Mouse (Mus musculus) forebrain, embryonic 11.5 days (tissue): Measurements from ENCODE around the gene Trap1. TPM values are rescaled to one million over a fixed set of nuclear protein-coding genes. Genes with fewer than 3 reads are reported as not detected.
"Not testable (repeated sequence)": the region's sequence is repeated elsewhere in the genome, so short reads cannot be mapped to it uniquely, and the experiment has no call there.

Experiments used
- ATAC-seq: fragments of 200-750 bp; cut with Nextera tagmentation; replicated peaks from 2 replicates; pipeline ENCODE4 v1.8.0; 2017; ENCODE audit warnings: moderate TSS enrichment; ENCODE audit not compliant: low FRiP score
- DNase-seq: peaks from one replicate; pipeline ENCODE4 v3.0.0-alpha.2; 2017; ENCODE audit warnings: low spot score
- H3K27ac ChIP-seq: fragments of 300-500 bp; sonication (generic); 2 replicates; pipeline ENCODE4 v1.5.1; 2014; ENCODE audit warnings: low read depth, low read length
- H3K27me3 ChIP-seq: fragments of 300-500 bp; sonication (generic); 2 replicates; pipeline ENCODE4 v1.6.1; 2014; ENCODE audit warnings: mild to moderate bottlenecking, low read length, mixed read lengths; ENCODE audit not compliant: control insufficient read depth, insufficient read depth
- H3K36me3 ChIP-seq: fragments of 300-500 bp; sonication (generic); 2 replicates; pipeline ENCODE4 v1.6.1; 2014; ENCODE audit warnings: mild to moderate bottlenecking, low read length, moderate library complexity, mixed read lengths; ENCODE audit not compliant: control insufficient read depth, insufficient read depth
- H3K4me1 ChIP-seq: fragments of 300-500 bp; sonication (generic); replicated peaks from 2 replicates; pipeline ENCODE4 v1.6.1; 2014; ENCODE audit warnings: low read length, mixed read lengths; ENCODE audit not compliant: control insufficient read depth, insufficient read depth
- H3K4me2 ChIP-seq: fragments of 300-500 bp; sonication (generic); 2 replicates; pipeline ENCODE4 v1.6.1; 2014; ENCODE audit warnings: low read depth, mild to moderate bottlenecking, low read length, moderate library complexity, mixed read lengths; ENCODE audit not compliant: severe bottlenecking
- H3K4me3 ChIP-seq: fragments of 300-500 bp; sonication (generic); 2 replicates; pipeline ENCODE4 v1.5.1; 2014; ENCODE audit warnings: low read depth, low read length
- H3K9ac ChIP-seq: fragments of 300-500 bp; sonication (generic); 2 replicates; pipeline ENCODE4 v1.6.1; 2014; ENCODE audit warnings: low read length
- H3K9me3 ChIP-seq: fragments of 300-500 bp; sonication (generic); 2 replicates; pipeline ENCODE4 v1.6.1; 2016; ENCODE audit warnings: low read length, mixed read lengths; ENCODE audit not compliant: control insufficient read depth
- WGBS: fragments of 180-500 bp; shearing (Covaris S2); extraction: QIAGEN DNeasy Blood & Tissue Kit; methylation state at CpG from one replicate; pipeline ENCODE4 v1.1.7; 2014; 5-methylcytosine and 5-hydroxymethylcytosine counted together
- polyA plus RNA-seq: library from polyadenylated mRNA; unstranded; fragments of >200 nt; fragmentation: Nextera tagmentation; extraction: Ambion mirVana; gene quantifications from 2 replicates; pipeline ENCODE4 v1.2.1, GENCODE M21; 2014

Gene Trap1
- polyA plus RNA-seq, 1 experiment from 2014 or later = 78.1 TPM

GRCm38 (mm10) chr16:4085051-4085450, 7.4 kb upstream of the Trap1 start:
- H3K9me3 ChIP-seq = no peaks in the 10 kb centered on the region
- no peak overlapping the region for H3K4me3 ChIP-seq
- ATAC-seq (no peak), DNase-seq (no peak)
- no peaks in the 10 kb centered on the region for H3K4me1 ChIP-seq
- no peaks in the 10 kb centered on the region for H3K27me3 ChIP-seq
- H3K27ac ChIP-seq = no peak overlapping the region
- 95% methylated on average over 7 of the region's 7 CpGs for WGBS
- no peak overlapping the region for H3K9ac ChIP-seq
- H3K36me3 ChIP-seq = peaks cover 21% of the 10 kb centered on the region
- no peak overlapping the region for H3K4me2 ChIP-seq

GRCm38 (mm10) chr16:4080419-4080818, 2.8 kb upstream of the Trap1 start:
- H3K9ac ChIP-seq, H3K4me2 ChIP-seq, H3K27me3 ChIP-seq, DNase-seq, H3K27ac ChIP-seq, H3K9me3 ChIP-seq, H3K4me1 ChIP-seq, ATAC-seq, H3K4me3 ChIP-seq: not testable (repeated sequence)
- peaks cover 13% of the 10 kb centered on the region for H3K36me3 ChIP-seq
- WGBS = 81% methylated on average over 3 of the region's 3 CpGs

- no peaks in the 10 kb centered on the region for H3K9me3 ChIP-seq
- peaks cover 7% of the 10 kb centered on the region; the same call in 1 of the 2 replicates for H3K36me3 ChIP-seq
- H3K27ac ChIP-seq = no peak overlapping the region
- H3K9ac ChIP-seq = no peak overlapping the region
- no peak overlapping the region for H3K4me2 ChIP-seq
- 0 out of 2 replicates have a peak, but pooled peaks cover 3% of the 10 kb centered on the region for H3K4me1 ChIP-seq
- H3K4me3 ChIP-seq = no peak overlapping the region
- H3K27me3 ChIP-seq = no peaks in the 10 kb centered on the region
- ATAC-seq (no peak), DNase-seq (no peak)
- 87% methylated on average over 1 of the region's 1 CpGs for WGBS
These were observed 2.0 kb upstream of the Trap1 start for GRCm38 (mm10) chr16:4079656-4080055.

- not testable (repeated sequence) for H3K4me1 ChIP-seq, H3K27ac ChIP-seq, H3K9ac ChIP-seq, H3K27me3 ChIP-seq, H3K36me3 ChIP-seq, H3K9me3 ChIP-seq, ATAC-seq, DNase-seq
- 73% methylated on average over 10 of the region's 10 CpGs for WGBS
- peak overlapping the region; percentile 59; the same call in 1 of the 2 replicates for H3K4me2 ChIP-seq
- H3K4me3 ChIP-seq = peak overlapping the region; percentile 82
These were observed 675 bp upstream of the Trap1 start for GRCm38 (mm10) chr16:4078302-4078701.

GRCm38 (mm10) chr16:4074836-4075235, 2.8 kb downstream of the Trap1 start:
- Histone ChIP-seq H3K27me3 (no peaks in the 10 kb centered on the region), H3K9ac (no peak overlapping the region), H3K4me1 (0 out of 2 replicates have a peak, but pooled peaks cover 3% of the 10 kb centered on the region), H3K4me2 (no peak overlapping the region), H3K9me3 (no peaks in the 10 kb centered on the region), H3K36me3 (no peaks in the 10 kb centered on the region), H3K27ac (no peak overlapping the region), H3K4me3 (no peak overlapping the region)
- ATAC-seq (no peak), DNase-seq (no peak)
- WGBS = 80% methylated on average over 3 of the region's 3 CpGs

- no peak for ATAC-seq
- no peak for DNase-seq
- H3K4me2 ChIP-seq = no peak overlapping the region
- H3K4me1 ChIP-seq = 0 out of 2 replicates have a peak, but pooled peaks cover 3% of the 10 kb centered on the region
- no peaks in the 10 kb centered on the region for H3K27me3 ChIP-seq
- no peak overlapping the region for H3K9ac ChIP-seq
- no peak overlapping the region for H3K4me3 ChIP-seq
- H3K27ac ChIP-seq = no peak overlapping the region
- H3K36me3 ChIP-seq = no peaks in the 10 kb centered on the region
- 69% methylated on average over 6 of the region's 6 CpGs for WGBS
- H3K9me3 ChIP-seq = no peaks in the 10 kb centered on the region
These were observed 3.3 kb downstream of the Trap1 start for GRCm38 (mm10) chr16:4074297-4074696.

GRCm38 (mm10) chr16:4068588-4068987, 9.0 kb downstream of the Trap1 start:
- Histone ChIP-seq H3K36me3 (peaks cover 7% of the 10 kb centered on the region; the same call in 1 of the 2 replicates), H3K27me3 (no peaks in the 10 kb centered on the region), H3K9ac (no peak overlapping the region), H3K9me3 (no peaks in the 10 kb centered on the region), H3K4me3 (no peak overlapping the region), H3K27ac (no peak overlapping the region), H3K4me2 (no peak overlapping the region), H3K4me1 (no peaks in the 10 kb centered on the region)
- ATAC-seq (no peak), DNase-seq (peak; percentile 75)
- WGBS = 57% methylated on average over 8 of the region's 8 CpGs

GRCm38 (mm10) chr16:4064945-4065344, 12.7 kb downstream of the Trap1 start:
- no peak overlapping the region for H3K27ac ChIP-seq
- H3K4me3 ChIP-seq = no peak overlapping the region
- H3K36me3 ChIP-seq = peaks cover 7% of the 10 kb centered on the region; the same call in 1 of the 2 replicates
- ATAC-seq (no peak), DNase-seq (no peak)
- H3K4me2 ChIP-seq = no peak overlapping the region
- no peak overlapping the region for H3K9ac ChIP-seq
- H3K4me1 ChIP-seq = no peaks in the 10 kb centered on the region
- no peaks in the 10 kb centered on the region for H3K27me3 ChIP-seq
- 95% methylated on average over 4 of the region's 4 CpGs for WGBS
- H3K9me3 ChIP-seq = no peaks in the 10 kb centered on the region

GRCm38 (mm10) chr16:4053811-4054210, 23.8 kb downstream of the Trap1 start:
- H3K27me3 ChIP-seq = no peaks in the 10 kb centered on the region
- H3K36me3 ChIP-seq = peaks cover 18% of the 10 kb centered on the region
- WGBS = 88% methylated on average over 3 of the region's 3 CpGs
- H3K4me2 ChIP-seq = no peak overlapping the region
- DNase-seq = no peak
- ATAC-seq = no peak
- no peak overlapping the region for H3K9ac ChIP-seq
- H3K4me1 ChIP-seq = no peaks in the 10 kb centered on the region
- no peak overlapping the region for H3K4me3 ChIP-seq
- no peaks in the 10 kb centered on the region for H3K9me3 ChIP-seq
- no peak overlapping the region for H3K27ac ChIP-seq
